Mouse (Mus musculus): Measurements from ENCODE around the gene Fxyd3. TPM values are rescaled to one million over a fixed set of nuclear protein-coding genes. Genes with fewer than 3 reads are reported as not detected.

Fxyd3 gene
- total RNA-seq, 4 experiments from 2014 or later = 0.71 to 4.8 (median 1.6) TPM

- no peak for DNase-seq (ENCODE audit: low spot score)
Measured at GRCm38 (mm10) chr7:31072326-31072725, 4.2 kb downstream of the Fxyd3 start.

- DNase-seq (ENCODE audit: low spot score) = no peak
Measured at GRCm38 (mm10) chr7:31070324-31070723, 6.2 kb downstream of the Fxyd3 start.

GRCm38 (mm10) chr7:31069491-31069890, 7.0 kb downstream of the Fxyd3 start:
- no peak for DNase-seq (ENCODE audit: low spot score)

- DNase-seq (ENCODE audit: low spot score) = no peak
Measured at GRCm38 (mm10) chr7:31067836-31068235, 8.7 kb downstream of the Fxyd3 start.

GRCm38 (mm10) chr7:31063074-31063560, 13.4 kb downstream of the Fxyd3 start:
- DNase-seq (ENCODE audit: low spot score) = no peak

- DNase-seq (ENCODE audit: low spot score) = no peak
Measured at GRCm38 (mm10) chr7:31060621-31061010, 15.9 kb downstream of the Fxyd3 start.

- no peak for DNase-seq (ENCODE audit: low spot score)
Measured at GRCm38 (mm10) chr7:31059919-31060620, 16.4 kb downstream of the Fxyd3 start.

GRCm38 (mm10) chr7:31059108-31059507, 17.4 kb downstream of the Fxyd3 start, which contains the start of gene Lgi4:
Lgi4 (plus strand) TSS chr7:31059342.
- peak; percentile 89 for DNase-seq (ENCODE audit: low spot score)

- DNase-seq (ENCODE audit: low spot score) = no peak
Measured at GRCm38 (mm10) chr7:31058211-31058610, 18.3 kb downstream of the Fxyd3 start.

- no peak for DNase-seq (ENCODE audit: low spot score)
Measured at GRCm38 (mm10) chr7:31057730-31058129, 18.8 kb downstream of the Fxyd3 start.

GRCm38 (mm10) chr7:31057071-31057470, 19.4 kb downstream of the Fxyd3 start, which contains the start of gene Fxyd1:
Fxyd1 (minus strand) TSS chr7:31057199.
- no peak for DNase-seq (ENCODE audit: low spot score)

- DNase-seq (ENCODE audit: low spot score) = no peak
Measured at GRCm38 (mm10) chr7:31056448-31056847, 20.1 kb downstream of the Fxyd3 start.

GRCm38 (mm10) chr7:31055883-31056282, 20.6 kb downstream of the Fxyd3 start:
- DNase-seq (ENCODE audit: low spot score) = no peak

GRCm38 (mm10) chr7:31055354-31055824, 21.1 kb downstream of the Fxyd3 start:
- peak; percentile 86 for DNase-seq (ENCODE audit: low spot score)

GRCm38 (mm10) chr7:31054661-31055320, 21.7 kb downstream of the Fxyd3 start:
- DNase-seq (ENCODE audit: low spot score) = peak; percentile 62

- no peak for DNase-seq (ENCODE audit: low spot score)
Measured at GRCm38 (mm10) chr7:31053882-31054447, 22.5 kb downstream of the Fxyd3 start.

GRCm38 (mm10) chr7:31052636-31053434, 23.7 kb downstream of the Fxyd3 start:
- no peak for DNase-seq (ENCODE audit: low spot score)

- no peak for DNase-seq (ENCODE audit: low spot score)
Measured at GRCm38 (mm10) chr7:31052251-31052635, 24.3 kb downstream of the Fxyd3 start.

- DNase-seq (ENCODE audit: low spot score) = no peak
Measured at GRCm38 (mm10) chr7:31051321-31052021, 25.0 kb downstream of the Fxyd3 start, which contains the start of gene Fxyd7. Fxyd7 (minus strand) TSS chr7:31051467.

- no peak for DNase-seq (ENCODE audit: low spot score)
Measured at GRCm38 (mm10) chr7:31050921-31051320, 25.6 kb downstream of the Fxyd3 start.

- DNase-seq (ENCODE audit: low spot score) = no peak
Measured at GRCm38 (mm10) chr7:31050487-31050886, 26.0 kb downstream of the Fxyd3 start.
